Mouse (Mus musculus) MEL (cell line): ENCODE measurements at regions not wholly inside any gene's neighbourhood (a gene's known extent, or its start where the extent isn't known, plus 50 kb on each side); places are given as distances from the start of the nearest gene placed in this dataset.

Source experiments
- DNase-seq: peaks from one replicate; pipeline ENCODE4 v3.0.0; 2011; ENCODE audit warnings: low read depth, low spot score
- H3K27ac ChIP-seq: 2 replicates; pipeline ENCODE4 v1.5.1; 2012; ENCODE audit warnings: low read depth, mild to moderate bottlenecking, control low read depth, low read length, moderate library complexity; ENCODE audit not compliant: control insufficient read depth
- H3K27me3 ChIP-seq, 2 experiments: fragments of 150-350 bp in 1 of 2; sonication (generic) in 1 of 2; 2 replicates each; pipeline ENCODE4 v1.6.1; 2012; ENCODE audit warnings: low read length in 2 of 2, mild to moderate bottlenecking in 2 of 2, improper control_type of control experiment in 1 of 2, moderate library complexity in 1 of 2; ENCODE audit not compliant: insufficient read depth in 2 of 2, control insufficient read depth in 1 of 2
- H3K36me3 ChIP-seq, 2 experiments: 2 replicates each; pipeline ENCODE4 v1.6.1; 2012 to 2014; ENCODE audit warnings: low read length in 2 of 2, improper control_type of control experiment in 1 of 2, inconsistent platforms in 1 of 2, mild to moderate bottlenecking in 1 of 2; ENCODE audit not compliant: insufficient read depth in 2 of 2, control insufficient read depth in 1 of 2
- H3K4me1 ChIP-seq, 2 experiments: fragments of 150-350 bp in 1 of 2; sonication (generic) in 1 of 2; 2 replicates each; pipeline ENCODE4 v1.6.1; 2012; ENCODE audit warnings: low read length in 2 of 2, improper control_type of control experiment in 1 of 2, mild to moderate bottlenecking in 1 of 2; ENCODE audit not compliant: insufficient read depth in 2 of 2, control insufficient read depth in 1 of 2
- H3K4me3 ChIP-seq, 2 experiments: fragments of 150-350 bp in 1 of 2; sonication (generic) in 1 of 2; 2 replicates each; pipeline ENCODE4 v1.5.1; 2012; ENCODE audit warnings: low read depth in 2 of 2, low read length in 2 of 2, mild to moderate bottlenecking in 2 of 2, moderate library complexity in 2 of 2, control low read depth in 1 of 2, improper control_type of control experiment in 1 of 2; ENCODE audit not compliant: control insufficient read depth in 1 of 2, insufficient read depth in 1 of 2
- H3K79me2 ChIP-seq: 2 replicates; pipeline ENCODE4 v1.6.1; 2012; ENCODE audit warnings: mild to moderate bottlenecking, low read length, moderate library complexity; ENCODE audit not compliant: control insufficient read depth, poor library complexity, insufficient read depth
- H3K9ac ChIP-seq: 2 replicates; pipeline ENCODE4 v1.6.1; 2012; ENCODE audit warnings: low read depth, mild to moderate bottlenecking, control low read depth, low read length, moderate library complexity; ENCODE audit not compliant: control insufficient read depth, poor library complexity, severe bottlenecking
- H3K9me3 ChIP-seq: fragments of 150-350 bp; sonication (generic); replicated peaks from 2 replicates; pipeline ENCODE4 v1.6.1; 2012; ENCODE audit warnings: mild to moderate bottlenecking, low read length, improper control_type of control experiment, moderate library complexity; ENCODE audit not compliant: insufficient read depth
- CHD1 ChIP-seq: IDR thresholded peaks from 2 replicates; pipeline ENCODE4 v1.6.1; 2012; ENCODE audit warnings: low read depth, mild to moderate bottlenecking, inconsistent platforms, low read length, improper control_type of control experiment
- CTCF ChIP-seq, 3 experiments: IDR thresholded peaks in 2 of 3; conservative IDR thresholded peaks in 1 of 3; 2 replicates each; pipeline ENCODE4 v1.5.1; 2011 to 2012; ENCODE audit warnings: low read length in 3 of 3, low read depth in 2 of 3, mild to moderate bottlenecking in 2 of 3, improper control_type of control experiment in 1 of 3, inconsistent platforms in 1 of 3, mixed read lengths in 1 of 3, moderate library complexity in 1 of 3; ENCODE audit not compliant: control insufficient read depth in 1 of 3, insufficient read depth in 1 of 3, poor library complexity in 1 of 3, severe bottlenecking in 1 of 3
- ETS1 ChIP-seq: IDR thresholded peaks from 2 replicates; pipeline ENCODE4 v1.6.1; 2012; ENCODE audit warnings: low read depth, mild to moderate bottlenecking, inconsistent platforms, low read length, improper control_type of control experiment, moderate library complexity
- GABPA ChIP-seq: IDR thresholded peaks from 2 replicates; pipeline ENCODE4 v1.6.1; 2012; ENCODE audit warnings: low read depth, mild to moderate bottlenecking, inconsistent platforms, low read length, improper control_type of control experiment, moderate library complexity
- JUND ChIP-seq: IDR thresholded peaks from 2 replicates; pipeline ENCODE4 v1.6.1; 2011; ENCODE audit warnings: low read depth, mild to moderate bottlenecking, improper control_type of control experiment, low read length
- MAFK ChIP-seq: IDR thresholded peaks from 2 replicates; pipeline ENCODE4 v1.6.1; 2011; ENCODE audit warnings: low read depth, mild to moderate bottlenecking, low read length, improper control_type of control experiment, borderline replicate concordance
- MAZ ChIP-seq: IDR thresholded peaks from 2 replicates; pipeline ENCODE4 v1.6.1; 2012; ENCODE audit warnings: low read depth, mild to moderate bottlenecking, inconsistent platforms, low read length, improper control_type of control experiment
- MXI1 ChIP-seq: IDR thresholded peaks from 2 replicates; pipeline ENCODE4 v1.6.1; 2011; ENCODE audit warnings: mild to moderate bottlenecking, low read depth, low read length, improper control_type of control experiment
- MYB ChIP-seq: IDR thresholded peaks from 2 replicates; pipeline ENCODE4 v1.6.1; 2011; ENCODE audit warnings: mild to moderate bottlenecking, low read depth, low read length, improper control_type of control experiment
- MYC ChIP-seq: IDR thresholded peaks from 2 replicates; pipeline ENCODE4 v1.6.1; 2011; ENCODE audit warnings: low read depth, mild to moderate bottlenecking, low read length, improper control_type of control experiment, moderate library complexity
- NELFE ChIP-seq: IDR thresholded peaks from 2 replicates; pipeline ENCODE4 v1.6.1; 2011; ENCODE audit warnings: low read depth, low read length, improper control_type of control experiment
- POLR2A ChIP-seq, 2 experiments: IDR thresholded peaks; 2 replicates each; pipeline ENCODE4 v1.6.1; 2011 to 2012; ENCODE audit warnings: low read length in 2 of 2, mild to moderate bottlenecking in 2 of 2, control low read depth in 1 of 2, improper control_type of control experiment in 1 of 2, low read depth in 1 of 2, moderate library complexity in 1 of 2; ENCODE audit not compliant: control insufficient read depth in 1 of 2, insufficient read depth in 1 of 2, poor library complexity in 1 of 2
- POLR2AphosphoS2 ChIP-seq: IDR thresholded peaks from 2 replicates; pipeline ENCODE4 v1.6.1; 2011; ENCODE audit warnings: low read length, improper control_type of control experiment
- POLR2AphosphoS5 ChIP-seq: IDR thresholded peaks from 2 replicates; pipeline ENCODE4 v1.6.1; 2012; ENCODE audit warnings: low read depth, borderline replicate concordance, mild to moderate bottlenecking, inconsistent platforms, low read length, moderate library complexity, mixed read lengths
- RCOR1 ChIP-seq: IDR thresholded peaks from 2 replicates; pipeline ENCODE4 v1.6.1; 2012; ENCODE audit warnings: low read depth, mild to moderate bottlenecking, inconsistent platforms, low read length, improper control_type of control experiment
- SIN3A ChIP-seq: IDR thresholded peaks from 2 replicates; pipeline ENCODE4 v1.6.1; 2012; ENCODE audit warnings: low read length, improper control_type of control experiment, inconsistent platforms
- SMC3 ChIP-seq: IDR thresholded peaks from 2 replicates; pipeline ENCODE4 v1.6.1; 2011; ENCODE audit warnings: low read depth, low read length, improper control_type of control experiment
- TAL1 ChIP-seq: IDR thresholded peaks from 2 replicates; pipeline ENCODE4 v1.6.1; 2012; ENCODE audit warnings: mild to moderate bottlenecking, inconsistent platforms, low read length, moderate library complexity, mixed read lengths
- TCF12 ChIP-seq: IDR thresholded peaks from 2 replicates; pipeline ENCODE4 v1.6.1; 2014; ENCODE audit warnings: low read depth, mild to moderate bottlenecking, inconsistent platforms, low read length, improper control_type of control experiment, moderate library complexity
- USF1 ChIP-seq: IDR thresholded peaks from 2 replicates; pipeline ENCODE4 v1.6.1; 2014; ENCODE audit warnings: low read depth, mild to moderate bottlenecking, inconsistent platforms, low read length, improper control_type of control experiment, moderate library complexity
- ZKSCAN1 ChIP-seq: IDR thresholded peaks from 2 replicates; pipeline ENCODE4 v1.6.1; 2012; ENCODE audit warnings: low read depth, mild to moderate bottlenecking, inconsistent platforms, low read length, improper control_type of control experiment, moderate library complexity
- ZNF384 ChIP-seq: IDR thresholded peaks from 2 replicates; pipeline ENCODE4 v1.6.1; 2012; ENCODE audit warnings: low read depth, mild to moderate bottlenecking, inconsistent platforms, low read length, improper control_type of control experiment

- Histone ChIP-seq H3K4me3 (no peak overlapping the region), H3K27me3 (no peaks in the 10 kb centered on the region), H3K9me3 (no peaks in the 10 kb centered on the region), H3K4me1 (no peaks in the 10 kb centered on the region), H3K9ac (no peak overlapping the region), H3K27ac (no peak overlapping the region), H3K79me2 (no peaks in the 10 kb centered on the region), H3K36me3 (no peaks in the 10 kb centered on the region)
- no peak for DNase-seq
- TF ChIP-seq JUND (no peak), POLR2A (IDR thresholded peaks at IDR 0.05; ENCODE audit: control insufficient read depth in 1 of 2, insufficient read depth in 1 of 2, low read depth in 1 of 2, low read length in 2 of 2, poor library complexity in 1 of 2) (no peak), RCOR1 (no peak), CTCF (IDR thresholded peaks at IDR 0.05 in 2 of 3, conservative IDR thresholded peaks at IDR 0.05 in 1 of 3; ENCODE audit: control insufficient read depth in 1 of 3, insufficient read depth in 1 of 3, low read depth in 2 of 3, low read length in 3 of 3, poor library complexity in 1 of 3, severe bottlenecking in 1 of 3) (no peak), ETS1 (no peak), MYC (no peak), CHD1 (no peak)
- TF ChIP-seq, all 39 proteins: peak for 0
These were observed 350.6 kb upstream of the Trpc7 start for GRCm38 (mm10) chr13:57246238-57246963.

GRCm38 (mm10) chr13:57236917-57237316 is 341.1 kb upstream of the Trpc7 start:
- TF ChIP-seq POLR2AphosphoS5, result no peak
- TF ChIP-seq ZKSCAN1, result no peak
- H3K27ac ChIP-seq, result no peak overlapping the region
- no peaks in the 10 kb centered on the region for H3K9me3 ChIP-seq
- no peaks in the 10 kb centered on the region for H3K27me3 ChIP-seq
- DNase-seq, result no peak
- no peak overlapping the region for H3K4me3 ChIP-seq
- no peaks in the 10 kb centered on the region for H3K4me1 ChIP-seq
- H3K79me2 ChIP-seq, result no peaks in the 10 kb centered on the region
- no peaks in the 10 kb centered on the region for H3K36me3 ChIP-seq
- H3K9ac ChIP-seq, result no peak overlapping the region

- Histone ChIP-seq H3K9ac (no peak overlapping the region), H3K27ac (no peak overlapping the region), H3K4me1 (no peaks in the 10 kb centered on the region), H3K36me3 (no peaks in the 10 kb centered on the region), H3K9me3 (no peaks in the 10 kb centered on the region), H3K27me3 (no peaks in the 10 kb centered on the region), H3K79me2 (no peaks in the 10 kb centered on the region), H3K4me3 (no peak overlapping the region)
- TF ChIP-seq RCOR1, result no peak
- TF ChIP-seq SMC3, result no peak
- TF ChIP-seq MAFK, result no peak
- TF ChIP-seq POLR2A (IDR thresholded peaks at IDR 0.05; ENCODE audit: control insufficient read depth in 1 of 2, insufficient read depth in 1 of 2, low read depth in 1 of 2, low read length in 2 of 2, poor library complexity in 1 of 2), result no peak
- TF ChIP-seq MXI1, result no peak
- TF ChIP-seq CHD1, result no peak
- no peak for TF ChIP-seq TAL1
- TF ChIP-seq USF1, result no peak
- TF ChIP-seq ETS1, result no peak
- TF ChIP-seq MYB, result no peak
- TF ChIP-seq POLR2AphosphoS5, result no peak
- no peak for TF ChIP-seq MYC
- no peak for TF ChIP-seq SIN3A
- no peak for TF ChIP-seq GABPA
- TF ChIP-seq ZNF384, result no peak
- TF ChIP-seq TCF12, result no peak
- TF ChIP-seq MAZ, result no peak
- TF ChIP-seq NELFE, result no peak
- TF ChIP-seq POLR2AphosphoS2, result no peak
- DNase-seq, result no peak
These were observed 340.4 kb upstream of the Trpc7 start for GRCm38 (mm10) chr13:57236211-57236610.
